Mouse (Mus musculus) frontal cortex, postnatal 36 days (tissue): ENCODE measurements around the gene Iqschfp.

ENCODE experiments used
- DNase-seq, 2 experiments: peaks; one replicate each; pipeline ENCODE4 v3.0.0; 2022; ENCODE audit warnings: low spot score in 2 of 2

The Iqschfp gene

GRCm38 (mm10) chr3:67954459-67955065 is 62.5 kb downstream of the Iqschfp start:
- DNase-seq = peak; percentile 63

GRCm38 (mm10) chr3:67959672-67960071 is 67.6 kb downstream of the Iqschfp start:
- DNase-seq = no peak

- no peak for DNase-seq
These were observed 68.1 kb downstream of the Iqschfp start for GRCm38 (mm10) chr3:67960133-67960532.

GRCm38 (mm10) chr3:67960727-67961126 is 68.7 kb downstream of the Iqschfp start:
- no peak for DNase-seq

- no peak for DNase-seq
These were observed 70.1 kb downstream of the Iqschfp start for GRCm38 (mm10) chr3:67961934-67962639.

GRCm38 (mm10) chr3:67974340-67974998 is 82.4 kb downstream of the Iqschfp start:
- no peak for DNase-seq

GRCm38 (mm10) chr3:67980006-67980405 is 88.0 kb downstream of the Iqschfp start:
- no peak for DNase-seq

- DNase-seq = peak in 1 of 2 experiments; percentile 16
These were observed 91.3 kb downstream of the Iqschfp start for GRCm38 (mm10) chr3:67983329-67983728.

GRCm38 (mm10) chr3:68002415-68002814 is 110.4 kb downstream of the Iqschfp start:
- DNase-seq = no peak

- no peak for DNase-seq
These were observed 120.3 kb downstream of the Iqschfp start for GRCm38 (mm10) chr3:68012342-68012741.

GRCm38 (mm10) chr3:68015786-68016185 is 123.8 kb downstream of the Iqschfp start:
- no peak for DNase-seq

- DNase-seq = no peak
These were observed 127.4 kb downstream of the Iqschfp start for GRCm38 (mm10) chr3:68019401-68019800.

- no peak for DNase-seq
These were observed 144.1 kb downstream of the Iqschfp start for GRCm38 (mm10) chr3:68036097-68036496.

- no peak for DNase-seq
These were observed 150.9 kb downstream of the Iqschfp start for GRCm38 (mm10) chr3:68042951-68043350.

- peak in 1 of 2 experiments; percentile 68 for DNase-seq
These were observed 153.7 kb downstream of the Iqschfp start for GRCm38 (mm10) chr3:68045475-68046416.

GRCm38 (mm10) chr3:68053538-68053937 is 161.5 kb downstream of the Iqschfp start:
- DNase-seq = peak in 1 of 2 experiments; percentile 37

GRCm38 (mm10) chr3:68055071-68055470 is 163.0 kb downstream of the Iqschfp start:
- DNase-seq = peak; percentile 64 to 72

GRCm38 (mm10) chr3:68056373-68057275 is 164.6 kb downstream of the Iqschfp start:
- DNase-seq = peak; percentile 75 to 85

- DNase-seq = peak in 1 of 2 experiments; percentile 30
These were observed 167.2 kb downstream of the Iqschfp start for GRCm38 (mm10) chr3:68059162-68059800.

GRCm38 (mm10) chr3:68064731-68065130 is 172.7 kb downstream of the Iqschfp start, which contains the start of gene Schip1:
Gene Schip1 (plus strand): TSS chr3:68064802.
- no peak for DNase-seq
